Mouse (Mus musculus): ENCODE results near the gene Gps2.

- no peak for TF ChIP-seq GATA1 (IDR thresholded peaks at IDR 0.05; ENCODE audit: borderline replicate concordance, low read length)
- TF ChIP-seq FLI1 (IDR thresholded peaks at IDR 0.05; ENCODE audit: low read length): no peak
Measured at GRCm38 (mm10) chr11:69883066-69883465, 30.6 kb upstream of the Gps2 start.
